In the genomic region with DNA sequence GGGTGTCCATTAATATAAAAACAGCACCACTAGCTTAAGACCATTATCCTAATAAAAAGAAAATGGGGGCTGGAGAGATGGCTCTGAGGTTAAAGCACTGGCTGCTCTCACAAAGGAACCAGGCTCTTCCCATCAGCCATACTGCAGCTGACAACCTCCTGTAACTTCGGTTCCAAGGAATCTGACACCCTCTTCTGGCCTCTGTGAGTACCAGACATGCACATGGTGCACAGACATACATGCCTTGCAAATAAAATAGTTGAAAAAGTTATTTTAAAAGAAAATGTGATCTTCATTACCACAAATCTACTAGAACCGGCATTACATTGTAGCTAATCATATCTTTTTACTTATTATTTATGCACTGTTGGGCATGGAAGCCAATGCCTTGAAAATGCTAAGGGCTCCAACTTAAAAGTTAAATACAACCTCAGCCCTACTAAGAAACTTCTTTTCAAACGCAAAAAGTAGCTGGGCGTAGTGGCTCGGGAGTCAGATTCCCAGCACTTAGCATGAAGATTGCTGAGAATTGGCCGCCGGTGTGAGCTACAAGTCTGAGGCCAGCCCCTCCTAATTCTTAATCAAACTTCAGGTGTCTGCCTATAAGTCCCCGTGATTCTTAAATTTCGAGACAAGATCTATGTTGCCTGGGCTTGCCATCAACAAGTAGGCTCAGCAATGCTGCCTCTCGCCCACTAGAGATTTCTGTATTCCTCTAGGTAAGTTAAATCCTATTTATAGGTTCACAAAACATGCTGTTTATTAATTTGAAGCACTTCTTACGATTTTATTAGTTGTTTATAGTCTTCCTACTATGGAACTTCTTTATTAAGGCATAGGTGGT, we compare ENCODE assay signal across 8 mouse cellular contexts. TPM values are rescaled to one million over a fixed set of nuclear protein-coding genes. Genes with fewer than 3 reads are reported as not detected.
DNase-seq lines count a peak whose midpoint lies in the region; ATAC-seq and TF ChIP-seq lines count a peak whose summit lies in the region.

No protein-coding gene starts in this region.

- peaks cover 3% of the 10 kb centered on the region; the same call in 1 of the 2 replicates for H3K36me3 ChIP-seq in E14TG2a.4 (ENCODE audit: insufficient read depth, low read length)
- no peaks in the 10 kb centered on the region for H3K36me3 ChIP-seq in limb, embryonic 11.5 days (ENCODE audit: control insufficient read depth, insufficient read depth, low read length)
- no peaks in the 10 kb centered on the region for H3K36me3 ChIP-seq in neural tube, embryonic 15.5 days

- H3K9ac ChIP-seq in limb, embryonic 11.5 days (ENCODE audit: low read length): peak overlapping the region; percentile 71
- H3K9ac ChIP-seq in neural tube, embryonic 15.5 days (replicated peaks): peak overlapping the region; percentile 71

- DNase-seq in gastrocnemius, adult 2 months: no peak
- no peak for DNase-seq in gastrocnemius, postnatal 4 days (ENCODE audit: low spot score in 2 of 2)
- no peak for DNase-seq in limb, embryonic 11.5 days (ENCODE audit: low spot score)
- DNase-seq in gastrocnemius, adult 8-10 months (ENCODE audit: low spot score in 2 of 2): no peak

- H3K4me1 ChIP-seq in E14TG2a.4 (replicated peaks; ENCODE audit: low read depth, low read length): peaks cover 24% of the 10 kb centered on the region
- H3K4me1 ChIP-seq in embryonic fibroblast, embryonic 13.5 days (ENCODE audit: control insufficient read depth, insufficient read depth, low read length): no peaks in the 10 kb centered on the region
- H3K4me1 ChIP-seq in limb, embryonic 11.5 days (ENCODE audit: control insufficient read depth, insufficient read depth, low read length): no peaks in the 10 kb centered on the region
- peaks cover 13% of the 10 kb centered on the region for H3K4me1 ChIP-seq in neural tube, embryonic 15.5 days

- no peaks in the 10 kb centered on the region for H3K27me3 ChIP-seq in E14TG2a.4 (ENCODE audit: insufficient read depth, low read length)
- no peaks in the 10 kb centered on the region for H3K27me3 ChIP-seq in limb, embryonic 11.5 days (ENCODE audit: control insufficient read depth, insufficient read depth, low read length)
- H3K27me3 ChIP-seq in neural tube, embryonic 15.5 days (replicated peaks): no peaks in the 10 kb centered on the region

- WGBS in limb, embryonic 11.5 days: 25% methylated on average over 11 of the region's 11 CpGs
- WGBS in neural tube, embryonic 15.5 days: 23% methylated on average over 11 of the region's 11 CpGs

- no peak for ATAC-seq in limb, embryonic 11.5 days (ENCODE audit: insufficient number of reproducible peaks, low FRiP score, low TSS enrichment, low read depth)
- no peak for ATAC-seq in neural tube, embryonic 15.5 days (ENCODE audit: low FRiP score)
- ATAC-seq in erythroid progenitor cell, adult 5-6 weeks (replicated peaks; ENCODE audit: low FRiP score, poor library complexity, severe bottlenecking): no peak

- TF ChIP-seq CTCF in gastrocnemius, adult 2 months (IDR thresholded peaks at IDR 0.05): peak; percentile 60
- TF ChIP-seq CTCF in E14TG2a.4 (conservative IDR thresholded peaks at IDR 0.05; ENCODE audit: low read length): no peak
- TF ChIP-seq CTCF in embryonic fibroblast, embryonic 13.5 days (IDR thresholded peaks at IDR 0.05; ENCODE audit: borderline replicate concordance, insufficient read depth, low read length): peak; percentile 25; the same call in 1 of the 2 replicates

- peak overlapping the region; percentile 82 for H3K4me3 ChIP-seq in gastrocnemius, adult 2 months
- H3K4me3 ChIP-seq in E14TG2a.4 (replicated peaks; ENCODE audit: low read length): peak overlapping the region; percentile 90
- peak overlapping the region; percentile 95 for H3K4me3 ChIP-seq in embryonic fibroblast, embryonic 13.5 days (ENCODE audit: insufficient read depth, low read length)
- H3K4me3 ChIP-seq in limb, embryonic 11.5 days (ENCODE audit: low read depth, low read length): peak overlapping the region; percentile 59
- peak overlapping the region; percentile 61 for H3K4me3 ChIP-seq in neural tube, embryonic 15.5 days (replicated peaks)

- H3K27ac ChIP-seq in gastrocnemius, adult 2 months: peak overlapping the region; percentile 96
- peak overlapping the region; percentile 61 for H3K27ac ChIP-seq in embryonic fibroblast, embryonic 13.5 days (ENCODE audit: insufficient read depth, low read length)
- no peak overlapping the region for H3K27ac ChIP-seq in limb, embryonic 11.5 days (replicated peaks; ENCODE audit: low read depth, low read length)
- H3K27ac ChIP-seq in neural tube, embryonic 15.5 days (replicated peaks): peak overlapping the region; percentile 91

- peak overlapping the region; percentile 76 for H3K4me2 ChIP-seq in limb, embryonic 11.5 days (ENCODE audit: low read depth, severe bottlenecking)
- peak overlapping the region; percentile 71 for H3K4me2 ChIP-seq in neural tube, embryonic 15.5 days

- intact Hi-C loops in gastrocnemius, adult 2 months (cut with DNase I): loop anchor here (1.0 to 2.0 kb wide), 2 partner anchors 73 to 156 kb away; a partner anchor contains a TSS

- no peak; the same call in 1 of the 2 replicates for TF ChIP-seq POLR2A in embryonic fibroblast, embryonic 13.5 days (IDR thresholded peaks at IDR 0.05; ENCODE audit: low read depth, low read length)

- H3K9me3 ChIP-seq in E14TG2a.4 (ENCODE audit: low read length): peaks cover 13% of the 10 kb centered on the region
- H3K9me3 ChIP-seq in limb, embryonic 11.5 days (ENCODE audit: control insufficient read depth, low read length): no peaks in the 10 kb centered on the region
- H3K9me3 ChIP-seq in neural tube, embryonic 15.5 days (replicated peaks): no peaks in the 10 kb centered on the region

RNA-seq across cellular contexts. Expression of a gene that starts 1.2 kb away (rescaled TPM):
- 10 to 100 TPM; 18.7 to 30.6 TPM for total RNA-seq in gastrocnemius, adult 2 months (2021)
- total RNA-seq in gastrocnemius, postnatal 4 days (2021): 10 to 100 TPM; 12.2 to 18.9 TPM
- 8.7 and 15.9 TPM in 2 replicates for polyA plus RNA-seq in embryonic fibroblast, embryonic 13.5 days (2011; ENCODE audit: insufficient read length, low read depth, missing spikeins)
- polyA plus RNA-seq in limb, embryonic 11.5 days (2014; fragmentation: Nextera tagmentation; extraction: Ambion mirVana): 6.4 and 7.8 TPM in 2 replicates
- polyA plus RNA-seq in neural tube, embryonic 15.5 days (2015; fragmentation: Nextera tagmentation; extraction: Ambion mirVana): 10.5 and 11.8 TPM in 2 replicates
- 10 to 100 TPM; 15.1 to 22.3 (median 19.5) TPM for total RNA-seq in gastrocnemius, adult 8-10 months (2022)
- 0.84 and 1.4 TPM in 2 replicates for total RNA-seq in erythroid progenitor cell, adult 5-6 weeks (2015; ENCODE audit: low replicate concordance)
- total RNA-seq in erythroid progenitor cell, adult 5-6 weeks (2017; ENCODE audit: low replicate concordance): 1.2 and 1.4 TPM in 2 replicates

RNA-seq across cellular contexts. Expression of a gene that starts 6.6 kb away (rescaled TPM):
- total RNA-seq in gastrocnemius, adult 2 months (2021): 100 to 1,000 TPM; 186 to 220 TPM
- total RNA-seq in gastrocnemius, postnatal 4 days (2021): 100 to 1,000 TPM; 291 TPM
- polyA plus RNA-seq in embryonic fibroblast, embryonic 13.5 days (2011; ENCODE audit: insufficient read length, low read depth, missing spikeins): 330 and 372 TPM in 2 replicates
- polyA plus RNA-seq in limb, embryonic 11.5 days (2014; fragmentation: Nextera tagmentation; extraction: Ambion mirVana): 600 and 611 TPM in 2 replicates
- polyA plus RNA-seq in neural tube, embryonic 15.5 days (2015; fragmentation: Nextera tagmentation; extraction: Ambion mirVana): 794 and 878 TPM in 2 replicates
- total RNA-seq in gastrocnemius, adult 8-10 months (2022): 100 to 1,000 TPM; 154 to 257 (median 186) TPM
- total RNA-seq in erythroid progenitor cell, adult 5-6 weeks (2015; ENCODE audit: low replicate concordance): 138 and 146 TPM in 2 replicates
- total RNA-seq in erythroid progenitor cell, adult 5-6 weeks (2017; ENCODE audit: low replicate concordance): 123 and 160 TPM in 2 replicates

RNA-seq across cellular contexts. Expression of a gene that starts 42.7 kb away (rescaled TPM):
- 100 to 1,000 TPM in 1 of 2 experiments, 10 to 100 TPM in 1; 46.5 to 139 TPM for total RNA-seq in gastrocnemius, adult 2 months (2021)
- total RNA-seq in gastrocnemius, postnatal 4 days (2021): 10 to 100 TPM; 26.2 to 33.7 TPM
- 58.7 and 65.8 TPM in 2 replicates for polyA plus RNA-seq in embryonic fibroblast, embryonic 13.5 days (2011; ENCODE audit: insufficient read length, low read depth, missing spikeins)
- 48.2 and 49.9 TPM in 2 replicates for polyA plus RNA-seq in limb, embryonic 11.5 days (2014; fragmentation: Nextera tagmentation; extraction: Ambion mirVana)
- polyA plus RNA-seq in neural tube, embryonic 15.5 days (2015; fragmentation: Nextera tagmentation; extraction: Ambion mirVana): 69.2 and 82.4 TPM in 2 replicates
- total RNA-seq in gastrocnemius, adult 8-10 months (2022): 100 to 1,000 TPM in 2 of 4 experiments, 10 to 100 TPM in 2; 56.1 to 401 (median 118) TPM
- total RNA-seq in erythroid progenitor cell, adult 5-6 weeks (2015; ENCODE audit: low replicate concordance): 15.5 and 29.3 TPM in 2 replicates
- 0.30 and 2.4 TPM in 2 replicates for total RNA-seq in erythroid progenitor cell, adult 5-6 weeks (2017; ENCODE audit: low replicate concordance)

Comparison
In these comparisons a context has a peak if more than half of its experiments do, and no peak if none do; other contexts are left out.
1. RNA of a gene that starts 1.2 kb away (total RNA-seq): 18.7 to 30.6 TPM in gastrocnemius, adult 2 months, 15.1 to 22.3 TPM in gastrocnemius, adult 8-10 months and 12.2 to 18.9 TPM in gastrocnemius, postnatal 4 days; 0.84 to 1.4 TPM in erythroid progenitor cell, adult 5-6 weeks; every median in the first group is over 4 times any median in the second.
2. Peak in every context shown above with its lines, with median percentiles within 50 percentile points of each other: H3K4me3 ChIP-seq.